Mouse (Mus musculus) mature B cell (primary cell): ENCODE measurements around the gene Amigo3.
"Not testable (repeated sequence)": the region's sequence is repeated elsewhere in the genome, so short reads cannot be mapped to it uniquely, and the experiment has no call there.

Experiments
- in situ Hi-C: fragments of 300-500 bp; cut with MboI; formaldehyde crosslinking; loops from 2 replicates; pipeline ENCODE4 v1.14.3; 2019

The Amigo3 gene

DNA sequence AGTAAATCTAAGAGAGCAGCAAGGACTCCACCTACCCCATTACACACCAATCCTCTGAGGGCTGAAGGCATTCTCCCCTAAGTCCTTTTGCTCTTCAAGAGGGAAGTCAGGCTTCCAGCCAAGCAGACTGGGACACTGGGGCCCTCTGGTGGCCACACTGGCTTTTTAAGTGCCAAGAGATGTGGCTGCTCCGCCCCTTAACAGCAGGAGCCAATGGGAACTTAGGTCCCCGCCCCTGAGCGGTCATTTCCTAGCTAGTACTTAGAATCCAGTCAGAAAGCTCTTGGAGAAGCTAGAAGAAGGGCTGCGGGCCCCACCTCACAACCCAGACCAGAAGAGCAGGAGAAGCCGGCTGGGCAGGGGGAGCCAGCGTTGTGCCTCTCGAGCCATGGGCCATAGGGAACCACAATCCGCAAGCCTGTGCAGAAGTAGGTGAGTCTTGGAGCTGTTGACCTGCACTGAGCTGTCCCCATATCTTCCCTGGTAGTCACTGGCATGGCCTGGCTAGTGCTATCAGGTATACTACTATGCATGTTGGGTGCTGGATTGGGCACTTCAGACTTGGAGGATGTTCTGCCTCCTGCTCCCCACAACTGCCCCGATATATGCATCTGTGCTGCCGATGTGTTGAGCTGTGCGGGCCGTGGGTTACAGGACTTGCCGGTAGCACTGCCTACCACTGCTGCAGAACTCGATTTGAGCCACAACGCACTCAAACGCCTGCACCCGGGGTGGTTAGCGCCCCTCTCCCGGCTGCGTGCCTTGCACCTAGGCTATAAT is at the start of gene Amigo3:
Gene Amigo3 (plus strand): TSS at position 275 of the 780 bp plus-strand sequence.
- in situ Hi-C loops: no loop called here

- in situ Hi-C loops: no loop called here
These were observed 49.4 kb upstream of the Amigo3 start for GRCm38 (mm10) chr9:108003531-108003890.

- in situ Hi-C loops: no loop called here
These were observed 44.9 kb upstream of the Amigo3 start for GRCm38 (mm10) chr9:108008041-108008440.

DNA sequence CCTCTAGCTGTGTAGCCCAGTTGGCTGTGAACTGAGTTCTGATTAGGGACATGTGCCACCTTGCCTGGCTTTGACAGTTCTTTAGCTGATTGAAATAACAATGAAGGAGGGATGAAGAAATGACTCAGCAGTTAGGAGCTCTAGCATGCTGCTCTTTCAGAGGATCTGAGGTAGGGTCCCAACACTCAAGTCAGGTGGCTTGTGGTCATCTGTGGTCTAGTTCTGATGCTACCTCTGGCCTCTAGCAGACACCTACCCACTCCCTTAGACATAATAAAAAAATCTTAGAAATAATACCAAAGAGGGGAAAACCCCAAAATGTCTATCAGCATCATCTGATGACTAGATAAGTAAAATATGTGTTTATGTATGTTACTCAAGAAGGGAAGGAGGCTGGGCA is 42.6 kb upstream of the Amigo3 start:
- in situ Hi-C loops: no loop called here

GRCm38 (mm10) chr9:108013577-108013976 is 39.4 kb upstream of the Amigo3 start:
- in situ Hi-C loops: not testable (repeated sequence)

- in situ Hi-C loops: no loop called here
These were observed 35.8 kb upstream of the Amigo3 start for GRCm38 (mm10) chr9:108017127-108017526.

DNA sequence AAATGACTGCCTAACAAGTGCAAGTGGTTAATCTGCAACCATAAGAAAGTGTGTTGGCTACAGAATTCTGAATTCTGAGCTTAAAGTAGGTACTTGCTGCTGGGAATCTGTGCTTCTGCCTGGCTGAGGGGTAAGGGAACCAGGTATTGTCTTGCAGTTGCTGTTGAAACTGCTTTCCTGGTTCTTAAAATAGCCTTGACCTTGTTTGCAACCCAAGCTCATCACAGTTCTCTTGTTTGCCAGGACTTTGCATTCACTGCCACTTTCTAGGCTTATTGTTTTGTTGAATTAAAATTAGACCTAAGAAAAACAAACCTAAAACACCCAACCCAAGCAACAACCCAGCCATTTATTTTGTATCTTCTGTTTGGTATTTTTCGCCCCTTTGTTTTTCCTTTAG is 32.2 kb upstream of the Amigo3 start:
- in situ Hi-C loops: no loop called here

DNA sequence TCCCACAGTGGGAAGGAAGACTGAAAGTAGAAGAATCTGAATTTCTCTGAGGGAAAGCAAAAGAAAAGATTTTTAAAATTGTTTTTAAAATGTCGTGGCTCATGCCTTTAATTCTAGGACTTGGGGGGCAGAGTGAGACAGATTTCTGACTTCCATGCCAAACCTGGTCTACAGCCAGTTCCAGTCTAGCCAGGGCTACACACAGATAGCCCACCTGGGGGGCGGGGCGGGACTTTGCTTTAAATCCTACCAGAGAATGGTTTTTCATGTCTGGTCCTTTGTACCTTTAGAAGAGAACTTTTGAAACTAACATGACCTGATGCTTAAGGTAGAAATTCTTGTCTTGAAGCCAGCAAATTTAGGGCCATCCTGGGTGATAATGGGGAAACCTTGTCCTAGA is 29.7 kb upstream of the Amigo3 start:
- in situ Hi-C loops: no loop called here

DNA sequence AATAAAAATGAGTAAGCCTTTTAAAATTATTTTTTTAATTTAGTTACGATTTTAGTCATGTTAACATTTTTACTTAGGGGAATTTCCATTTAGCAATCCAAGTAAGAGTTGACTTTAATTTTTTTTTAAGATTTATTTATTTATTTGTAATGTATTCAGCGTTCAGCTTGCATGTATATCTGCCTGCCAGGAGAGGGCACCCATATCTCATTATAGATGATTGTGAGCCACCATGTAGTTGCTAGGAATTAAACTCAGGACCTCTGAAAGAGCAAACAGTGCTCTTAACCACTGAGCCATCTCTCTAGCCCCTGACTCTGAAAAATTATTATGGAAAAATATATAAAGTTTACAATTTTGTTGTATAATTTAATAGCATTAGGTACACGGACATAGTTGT is 26.4 kb upstream of the Amigo3 start:
- in situ Hi-C loops: no loop called here

DNA sequence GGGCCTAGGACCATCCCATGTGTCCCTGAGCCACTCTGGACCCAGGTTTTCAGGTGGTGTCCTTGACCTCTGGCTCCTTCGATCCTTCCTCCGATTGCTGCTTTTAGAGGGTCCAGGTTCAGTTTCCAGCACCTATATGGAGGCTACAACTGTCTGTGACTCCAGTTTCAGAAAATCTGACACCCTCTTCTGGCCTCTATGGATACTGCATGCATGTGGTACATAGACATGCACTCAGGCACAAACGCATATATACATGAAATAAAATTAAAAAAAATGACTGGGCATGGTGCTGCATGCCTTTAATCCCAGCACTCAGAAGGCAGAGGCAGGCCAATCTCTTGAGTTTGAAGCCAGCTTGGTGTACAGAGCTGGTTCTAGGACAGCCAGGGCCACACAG is 25.1 kb upstream of the Amigo3 start:
- in situ Hi-C loops: no loop called here

DNA sequence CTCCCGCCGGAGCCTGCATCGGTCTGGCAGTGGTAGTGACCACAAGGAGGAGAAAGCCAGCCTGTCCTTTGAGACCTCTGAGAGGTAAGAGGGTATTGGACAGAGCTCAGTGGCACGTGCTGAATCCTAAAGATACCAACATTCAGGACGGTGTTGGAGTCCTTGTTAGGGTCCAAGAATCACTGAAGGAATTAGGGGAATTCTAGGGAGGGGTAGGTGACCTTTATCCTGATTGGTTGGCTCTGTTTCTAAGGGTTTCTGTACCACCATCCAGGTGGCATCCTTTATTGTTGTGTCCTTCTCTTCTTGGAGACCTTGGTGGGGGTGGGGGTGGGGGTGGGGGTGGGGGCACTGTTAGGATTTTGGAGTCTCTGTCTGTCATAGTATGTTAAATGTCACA is 20.8 kb upstream of the Amigo3 start:
- in situ Hi-C loops: no loop called here

DNA sequence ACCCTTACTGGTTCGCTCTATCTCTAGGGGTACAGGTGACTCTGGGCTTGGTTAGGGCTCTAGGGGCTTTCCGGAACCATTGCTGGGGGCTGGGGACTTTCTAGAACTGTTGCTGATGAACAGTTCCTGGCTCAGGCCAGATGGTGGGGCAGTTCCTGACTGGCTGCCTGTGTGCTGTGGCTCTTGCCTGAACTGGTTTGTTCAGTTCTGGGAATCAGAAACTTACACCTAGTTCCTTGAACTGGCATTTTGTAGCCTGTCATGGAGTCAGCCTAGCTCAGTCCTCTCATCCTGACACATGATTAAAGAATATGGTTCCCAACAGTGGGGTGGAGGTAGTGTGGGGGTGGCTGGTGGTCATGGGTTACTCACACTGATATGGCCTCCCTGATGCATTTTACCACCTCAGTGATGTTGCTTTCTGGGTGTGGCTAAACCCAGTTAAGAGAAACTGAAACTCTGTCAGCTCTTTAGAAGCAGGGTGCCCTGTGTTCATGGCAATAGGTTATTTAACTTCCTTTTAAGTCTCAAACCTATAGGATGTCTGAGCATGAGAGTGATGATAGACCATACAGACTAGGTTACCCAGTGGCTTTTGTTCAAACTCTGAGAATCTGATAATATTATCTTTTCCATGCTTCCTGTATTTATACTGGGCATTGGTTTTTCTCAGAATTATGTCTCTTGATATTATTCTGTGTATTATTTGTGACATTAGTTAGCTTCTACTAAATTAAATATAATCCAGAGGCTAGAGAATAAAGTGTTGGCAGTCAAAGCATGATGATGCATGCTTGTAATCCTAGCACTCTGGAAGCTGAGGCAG is 17.4 kb upstream of the Amigo3 start:
- in situ Hi-C loops: no loop called here

GRCm38 (mm10) chr9:108044751-108045492 is 8.0 kb upstream of the Amigo3 start:
- in situ Hi-C loops: no loop called here

GRCm38 (mm10) chr9:108046582-108046981 is 6.4 kb upstream of the Amigo3 start:
- in situ Hi-C loops: no loop called here

- in situ Hi-C loops: no loop called here
These were observed 5.1 kb upstream of the Amigo3 start for GRCm38 (mm10) chr9:108047601-108048565.

GRCm38 (mm10) chr9:108048566-108048955 is 4.4 kb upstream of the Amigo3 start:
- in situ Hi-C loops: no loop called here

DNA sequence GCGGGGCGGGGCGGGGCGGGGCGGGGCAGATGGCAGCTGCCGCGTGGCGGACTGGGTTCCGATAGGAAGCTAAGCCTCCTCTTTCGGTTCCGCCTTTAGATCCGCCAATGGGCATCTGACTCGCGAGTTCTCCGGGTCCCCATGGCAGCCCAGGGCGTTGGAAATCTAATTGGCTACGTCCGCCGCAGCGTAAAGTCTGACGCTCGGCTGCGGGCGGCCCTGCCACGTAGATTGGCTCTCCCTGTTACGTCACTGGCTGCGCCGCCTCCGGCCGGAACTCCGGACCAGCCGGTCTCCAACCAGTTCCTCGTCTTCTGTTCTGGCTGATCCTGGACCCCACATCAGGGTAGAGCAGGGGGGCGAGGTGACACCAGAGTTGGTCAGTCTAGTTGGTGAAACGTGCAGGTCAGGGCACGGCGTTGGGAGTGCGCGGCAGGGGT is 3.9 kb upstream of the Amigo3 start, which contains the start of gene Gmppb:
Gene Gmppb (plus strand): TSS at position 227 of the 440 bp plus-strand sequence.
- in situ Hi-C loops: no loop called here

DNA sequence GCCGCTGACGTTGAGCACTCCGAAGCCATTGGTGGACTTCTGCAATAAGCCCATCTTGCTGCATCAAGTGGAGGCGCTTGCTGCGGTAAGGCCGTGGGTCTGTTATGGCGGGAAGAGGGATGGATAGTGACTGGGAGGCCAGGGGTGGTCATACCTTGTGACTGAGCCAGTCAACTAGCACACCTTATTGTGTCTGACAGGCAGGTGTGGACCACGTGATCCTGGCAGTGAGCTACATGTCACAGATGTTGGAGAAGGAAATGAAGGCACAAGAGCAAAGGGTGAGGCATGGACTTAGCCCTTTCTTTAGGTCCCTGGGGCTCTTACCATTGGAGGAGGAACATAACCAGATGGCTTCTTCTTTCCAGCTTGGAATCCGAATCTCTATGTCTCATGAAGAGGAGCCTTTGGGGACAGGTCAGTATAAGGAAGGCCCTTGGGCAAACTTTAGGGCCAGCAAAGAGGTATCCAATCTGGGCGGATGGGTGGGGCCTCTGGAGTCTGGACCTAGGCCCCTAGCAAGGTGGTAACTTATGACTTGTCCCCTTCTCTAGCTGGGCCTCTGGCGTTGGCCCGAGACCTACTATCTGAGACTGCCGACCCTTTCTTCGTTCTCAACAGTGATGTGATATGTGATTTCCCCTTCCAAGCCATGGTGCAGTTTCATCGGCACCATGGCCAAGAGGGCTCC is 3.3 kb upstream of the Amigo3 start:
- in situ Hi-C loops: no loop called here

DNA sequence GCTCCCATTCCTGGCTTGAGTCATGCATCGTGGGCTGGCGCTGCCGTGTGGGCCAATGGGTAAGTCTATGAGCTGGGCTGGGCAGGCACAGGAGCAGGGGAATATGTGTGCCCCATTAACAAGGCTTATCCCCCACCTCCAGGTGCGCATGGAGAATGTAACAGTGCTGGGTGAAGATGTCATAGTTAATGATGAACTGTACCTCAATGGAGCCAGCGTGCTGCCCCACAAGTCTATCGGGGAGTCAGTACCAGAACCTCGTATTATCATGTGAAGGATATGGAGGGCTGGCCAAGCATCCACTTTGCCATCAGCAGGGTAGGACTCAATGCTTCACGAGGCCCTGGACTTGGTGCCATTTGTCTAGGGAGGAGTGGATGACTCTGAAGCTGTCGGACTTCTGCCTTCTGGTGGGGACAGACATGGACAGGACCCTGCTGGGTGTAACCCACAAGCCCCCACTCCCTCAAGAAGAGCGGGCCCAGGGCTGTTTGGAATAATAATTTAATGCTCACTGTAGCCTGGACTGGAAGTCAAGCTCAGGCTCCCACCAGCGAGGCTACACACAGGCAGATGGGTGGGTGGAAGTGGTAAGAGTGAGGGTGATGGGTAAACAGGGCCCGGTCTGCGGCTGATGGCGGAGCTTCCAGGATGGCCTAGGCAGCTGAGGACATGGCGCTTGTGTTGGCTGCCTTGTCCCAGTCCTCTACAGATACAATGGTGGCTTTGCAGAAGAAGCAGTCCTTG is 1.6 kb upstream of the Amigo3 start:
- in situ Hi-C loops: no loop called here

DNA sequence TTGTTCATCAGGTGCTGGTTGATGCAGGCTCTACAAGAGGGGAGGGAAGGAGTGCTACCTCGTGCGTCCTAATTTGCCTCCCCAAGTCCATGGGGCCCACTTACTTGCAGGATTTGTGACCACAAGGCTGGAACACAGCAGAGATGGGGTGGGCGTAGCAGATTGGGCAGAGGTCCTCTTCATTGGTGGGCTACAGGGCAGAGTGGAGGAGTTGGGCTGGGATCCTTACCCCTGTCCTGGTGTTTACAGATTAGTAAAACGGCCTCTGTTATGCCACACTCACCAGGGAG is 1.1 kb upstream of the Amigo3 start:
- in situ Hi-C loops: no loop called here
